Mouse (Mus musculus): ENCODE data around the gene Gm4131.

GRCm38 (mm10) chr14:62563679-62564078 is 3.0 kb downstream of the Gm4131 start:
- TF ChIP-seq CTCF (IDR thresholded peaks at IDR 0.05; ENCODE audit: insufficient read depth, low read depth, low read length) (no peak), POLR2A (IDR thresholded peaks at IDR 0.05; ENCODE audit: insufficient read depth, low read depth, low read length) (no peak)
